Mouse (Mus musculus) hindbrain, embryonic 11.5 days (tissue): Measurements from ENCODE around the gene Rragb. TPM values are rescaled to one million over a fixed set of nuclear protein-coding genes. Genes with fewer than 3 reads are reported as not detected.
"Not testable (repeated sequence)": the region's sequence is repeated elsewhere in the genome, so short reads cannot be mapped to it uniquely, and the experiment has no call there.

ENCODE experiments used
- ATAC-seq: fragments of 200-750 bp; cut with Nextera tagmentation; 2 replicates; pipeline ENCODE4 v1.8.0; 2017; ENCODE audit warnings: mild to moderate bottlenecking, moderate TSS enrichment, moderate library complexity; ENCODE audit not compliant: low FRiP score
- DNase-seq: peaks from one replicate; pipeline ENCODE4 v3.0.0-alpha.2; 2015; ENCODE audit warnings: low spot score
- H3K27ac ChIP-seq: fragments of 300-500 bp; sonication (generic); 2 replicates; pipeline ENCODE4 v1.5.1; 2014; ENCODE audit warnings: mild to moderate bottlenecking, low read depth, low read length
- H3K27me3 ChIP-seq: fragments of 300-500 bp; sonication (generic); 2 replicates; pipeline ENCODE4 v1.6.1; 2014; ENCODE audit warnings: mild to moderate bottlenecking, low read length, moderate library complexity, mixed read lengths; ENCODE audit not compliant: control insufficient read depth, insufficient read depth
- H3K36me3 ChIP-seq: fragments of 300-500 bp; sonication (generic); 2 replicates; pipeline ENCODE4 v1.6.1; 2014; ENCODE audit warnings: mild to moderate bottlenecking, low read length, moderate library complexity, mixed read lengths; ENCODE audit not compliant: control insufficient read depth, insufficient read depth
- H3K4me1 ChIP-seq: fragments of 300-500 bp; sonication (generic); replicated peaks from 2 replicates; pipeline ENCODE4 v1.6.1; 2014; ENCODE audit warnings: low read length, mixed read lengths; ENCODE audit not compliant: control insufficient read depth, insufficient read depth
- H3K4me2 ChIP-seq: fragments of 300-500 bp; sonication (generic); replicated peaks from 2 replicates; pipeline ENCODE4 v1.6.1; 2014; ENCODE audit warnings: mild to moderate bottlenecking, low read depth, low read length
- H3K4me3 ChIP-seq: fragments of 300-500 bp; sonication (generic); 2 replicates; pipeline ENCODE4 v1.5.1; 2014; ENCODE audit warnings: low read depth, low read length
- H3K9ac ChIP-seq: fragments of 300-500 bp; sonication (generic); 2 replicates; pipeline ENCODE4 v1.6.1; 2014; ENCODE audit warnings: low read depth, low read length
- H3K9me3 ChIP-seq: fragments of 300-500 bp; sonication (generic); 2 replicates; pipeline ENCODE4 v1.6.1; 2016; ENCODE audit warnings: low read length; ENCODE audit not compliant: control insufficient read depth
- WGBS: fragments of 180-500 bp; shearing (Covaris S2); extraction: QIAGEN DNeasy Blood & Tissue Kit; methylation state at CpG from one replicate; pipeline ENCODE4 v1.1.7; 2014; 5-methylcytosine and 5-hydroxymethylcytosine counted together
- polyA plus RNA-seq: library from polyadenylated mRNA; unstranded; fragments of >200 nt; fragmentation: Nextera tagmentation; extraction: Ambion mirVana; gene quantifications from 2 replicates; pipeline ENCODE4 v1.2.1, GENCODE M21; 2014

Gene Rragb
- 4.3 and 4.7 TPM in 2 replicates for polyA plus RNA-seq

- Histone ChIP-seq H3K27ac (no peak within 1 kb of the TSS), H3K36me3 (no peaks in the 10 kb centered on the region), H3K4me2 (peak within 1 kb of the TSS; percentile 47), H3K27me3 (no peaks in the 10 kb centered on the region), H3K4me1 (no peaks in the 10 kb centered on the region), H3K9ac (peak within 1 kb of the TSS; percentile 54), H3K9me3 (no peaks in the 10 kb centered on the region), H3K4me3 (peak within 1 kb of the TSS; percentile 47)
- ATAC-seq (peak; percentile 96), DNase-seq (peak; percentile 81)
- 15% methylated on average over 47 of the region's 47 CpGs for WGBS
Observed at GRCm38 (mm10) chrX:153139734-153140515, at the start of gene Rragb. Gene Rragb (plus strand): TSS chrX:153139981.

DNA sequence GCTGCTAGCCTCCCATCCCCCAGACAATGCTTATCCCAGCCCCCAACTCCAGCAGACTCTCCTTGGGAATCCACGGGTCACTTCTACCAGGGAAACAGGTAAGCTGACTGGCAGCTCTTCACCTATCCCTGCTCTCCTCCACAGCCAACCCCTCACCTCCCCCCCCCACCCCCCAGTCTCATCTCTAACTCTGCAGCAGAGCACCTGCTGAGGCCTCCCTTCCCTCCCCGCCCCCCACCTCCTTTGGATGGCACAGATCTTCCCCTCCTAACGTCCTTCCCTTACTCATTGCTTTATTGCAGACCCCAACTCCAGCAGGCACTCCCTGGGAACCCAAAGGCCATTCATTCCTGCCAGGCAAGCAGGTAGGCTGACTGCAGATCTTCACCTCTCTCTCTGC is 21.3 kb upstream of the Rragb start, which contains the start of gene Foxr2:
Gene Foxr2, plus strand, starts transcription at position 301 of the 400 bp plus-strand sequence.
- WGBS = 3% methylated on average over 2 of the region's 3 CpGs
- H3K9ac ChIP-seq = no peak within 1 kb of the TSS
- H3K9me3 ChIP-seq = no peaks in the 10 kb centered on the region
- no peak within 1 kb of the TSS for H3K27ac ChIP-seq
- no peak within 1 kb of the TSS for H3K4me3 ChIP-seq
- no peaks in the 10 kb centered on the region for H3K4me1 ChIP-seq
- no peaks in the 10 kb centered on the region for H3K27me3 ChIP-seq
- DNase-seq = no peak
- ATAC-seq = no peak
- H3K36me3 ChIP-seq = no peaks in the 10 kb centered on the region
- H3K4me2 ChIP-seq = no peak within 1 kb of the TSS

DNA sequence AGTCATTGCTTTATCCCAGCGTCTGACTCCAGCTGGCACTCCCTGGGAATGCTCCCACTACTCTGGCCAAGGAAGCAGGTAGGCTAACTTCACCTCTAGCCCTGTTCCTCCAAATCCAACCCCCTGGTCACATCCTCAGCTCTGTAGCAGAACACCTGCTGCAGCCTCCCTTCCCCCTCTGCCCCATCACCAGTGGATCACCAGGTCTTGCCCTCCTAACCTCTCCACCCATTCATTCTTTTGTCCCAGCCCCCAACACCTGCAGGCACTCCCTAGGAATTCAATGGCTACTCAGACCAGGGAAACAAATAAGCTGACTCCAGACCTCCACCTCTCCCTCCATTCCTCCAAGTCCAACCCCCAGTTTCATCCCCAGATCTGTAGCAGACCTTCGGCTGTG is 20.8 kb upstream of the Rragb start:
- H3K4me2 ChIP-seq = no peak overlapping the region
- WGBS = 31% methylated on average over 2 of the region's 2 CpGs
- H3K27me3 ChIP-seq = no peaks in the 10 kb centered on the region
- ATAC-seq (no peak), DNase-seq (no peak)
- H3K36me3 ChIP-seq = no peaks in the 10 kb centered on the region
- H3K9me3 ChIP-seq = no peaks in the 10 kb centered on the region
- no peak overlapping the region for H3K9ac ChIP-seq
- no peaks in the 10 kb centered on the region for H3K4me1 ChIP-seq
- H3K27ac ChIP-seq = no peak overlapping the region
- no peak overlapping the region for H3K4me3 ChIP-seq

- Histone ChIP-seq H3K4me2 (no peak overlapping the region), H3K27ac (no peak overlapping the region), H3K4me1 (no peaks in the 10 kb centered on the region), H3K4me3 (no peak overlapping the region), H3K9me3 (no peaks in the 10 kb centered on the region), H3K9ac (no peak overlapping the region), H3K36me3 (no peaks in the 10 kb centered on the region), H3K27me3 (no peaks in the 10 kb centered on the region)
- ATAC-seq (no peak), DNase-seq (no peak)
- WGBS = 60% methylated on average over 3 of the region's 3 CpGs
Observed at GRCm38 (mm10) chrX:153142656-153143055, 2.9 kb downstream of the Rragb start.

GRCm38 (mm10) chrX:153151766-153152165 is 12.0 kb downstream of the Rragb start:
- H3K4me1 ChIP-seq = no peaks in the 10 kb centered on the region
- no peaks in the 10 kb centered on the region for H3K36me3 ChIP-seq
- no peak overlapping the region for H3K27ac ChIP-seq
- 0% methylated on average over 1 of the region's 1 CpGs for WGBS
- no peaks in the 10 kb centered on the region for H3K9me3 ChIP-seq
- no peak overlapping the region for H3K9ac ChIP-seq
- no peaks in the 10 kb centered on the region for H3K27me3 ChIP-seq
- H3K4me2 ChIP-seq = no peak overlapping the region
- no peak overlapping the region for H3K4me3 ChIP-seq
- ATAC-seq (no peak), DNase-seq (no peak)

DNA sequence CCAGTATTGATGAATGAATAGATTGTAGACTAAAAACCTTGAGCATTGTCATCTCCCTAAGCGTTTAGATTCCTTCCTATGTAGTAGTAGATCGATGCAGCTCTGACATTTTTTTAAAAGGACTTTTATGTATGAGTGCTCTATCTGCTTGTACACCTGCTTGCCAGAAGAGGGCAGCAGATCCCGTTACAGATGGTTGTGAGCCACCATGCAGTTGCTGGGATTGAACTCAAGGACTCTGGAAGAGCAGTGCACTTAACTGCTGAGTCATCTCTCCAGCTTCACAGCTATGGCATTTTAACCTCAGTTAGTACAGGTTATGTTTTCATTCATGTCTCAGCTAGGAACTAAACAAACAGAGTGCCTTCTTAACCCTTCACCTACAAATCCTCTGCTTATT is 15.5 kb downstream of the Rragb start:
- no peak for ATAC-seq

GRCm38 (mm10) chrX:153174786-153175185 is 35.0 kb downstream of the Rragb start:
- Histone ChIP-seq H3K27me3 (no peaks in the 10 kb centered on the region), H3K4me2 (no peak overlapping the region), H3K4me3 (no peak overlapping the region), H3K9me3 (no peaks in the 10 kb centered on the region), H3K9ac (no peak overlapping the region), H3K27ac (no peak overlapping the region), H3K4me1 (no peaks in the 10 kb centered on the region), H3K36me3 (no peaks in the 10 kb centered on the region)
- no peak for ATAC-seq
- 8% methylated on average over 1 of the region's 1 CpGs for WGBS
- peak; percentile 2 for DNase-seq

More for the DNA sequence above, 15.5 kb downstream of the Rragb start:
- H3K27me3 ChIP-seq = no peaks in the 10 kb centered on the region
- 60% methylated on average over 3 of the region's 3 CpGs for WGBS
- no peak overlapping the region for H3K4me3 ChIP-seq
- H3K4me1 ChIP-seq = no peaks in the 10 kb centered on the region
- no peak overlapping the region for H3K9ac ChIP-seq
- no peaks in the 10 kb centered on the region for H3K9me3 ChIP-seq
- H3K4me2 ChIP-seq = no peak overlapping the region
- no peak overlapping the region for H3K27ac ChIP-seq
- H3K36me3 ChIP-seq = no peaks in the 10 kb centered on the region
- DNase-seq = peak; percentile 18

DNA sequence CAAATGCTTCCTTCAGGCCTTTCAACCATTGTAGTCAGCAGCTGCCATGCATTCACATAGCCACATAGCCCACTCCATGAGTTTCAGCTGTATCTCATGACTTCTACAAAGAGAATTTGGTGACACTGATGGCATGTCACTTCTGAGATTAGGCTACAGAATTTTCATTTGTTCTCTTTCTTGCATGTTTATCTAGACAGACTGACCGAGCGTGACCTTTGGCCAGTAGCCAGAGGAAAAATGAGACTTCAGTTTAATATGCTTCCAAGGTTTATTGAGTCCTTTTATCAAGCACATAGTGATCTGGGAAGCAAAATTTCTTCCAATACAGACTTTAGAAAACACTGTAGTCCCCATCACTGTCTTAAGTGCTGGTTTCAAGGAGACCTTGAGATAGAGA is 42.4 kb downstream of the Rragb start:
- Histone ChIP-seq H3K4me2 (no peak overlapping the region), H3K27ac (no peak overlapping the region), H3K9me3 (no peaks in the 10 kb centered on the region), H3K36me3 (no peaks in the 10 kb centered on the region), H3K9ac (no peak overlapping the region), H3K4me3 (no peak overlapping the region), H3K27me3 (no peaks in the 10 kb centered on the region), H3K4me1 (no peaks in the 10 kb centered on the region)
- ATAC-seq = no peak
- WGBS = 91% methylated on average over 2 of the region's 2 CpGs
- DNase-seq = no peak

- not testable (repeated sequence) for H3K27me3 ChIP-seq, DNase-seq
Observed at GRCm38 (mm10) chrX:153199185-153199584, 59.4 kb downstream of the Rragb start.

More at GRCm38 (mm10) chrX:153199185-153199584, 59.4 kb downstream of the Rragb start:
- H3K9ac ChIP-seq, H3K9me3 ChIP-seq, H3K4me2 ChIP-seq, H3K4me3 ChIP-seq, H3K36me3 ChIP-seq, ATAC-seq, H3K27ac ChIP-seq, H3K4me1 ChIP-seq: not testable (repeated sequence)
- WGBS = 85% methylated on average over 2 of the region's 2 CpGs
